Mouse (Mus musculus): ENCODE results near the gene Zmynd8. TPM values are rescaled to one million over a fixed set of nuclear protein-coding genes. Genes with fewer than 3 reads are reported as not detected.

The Zmynd8 gene
- polyA plus RNA-seq, 1 experiment from 2014 or later = 53.6 TPM

- no peak overlapping the region for H3K9ac ChIP-seq (ENCODE audit: low read length)
- ATAC-seq (replicated peaks; ENCODE audit: low FRiP score, low TSS enrichment, low read depth) (no peak), DNase-seq (ENCODE audit: low spot score) (no peak)
- no peaks in the 10 kb centered on the region for H3K9me3 ChIP-seq (ENCODE audit: control insufficient read depth, low read length)
- 84% methylated on average over 8 of the region's 8 CpGs for WGBS
- H3K36me3 ChIP-seq (ENCODE audit: control insufficient read depth, insufficient read depth, low read length) = peaks cover 82% of the 10 kb centered on the region
- H3K4me1 ChIP-seq (replicated peaks; ENCODE audit: control insufficient read depth, insufficient read depth, low read length) = no peaks in the 10 kb centered on the region
- H3K4me2 ChIP-seq (ENCODE audit: low read length) = no peak overlapping the region
- H3K4me3 ChIP-seq (ENCODE audit: low read depth, low read length) = no peak overlapping the region
- H3K27ac ChIP-seq (ENCODE audit: low read depth) = no peak overlapping the region
- H3K27me3 ChIP-seq (replicated peaks; ENCODE audit: control insufficient read depth, insufficient read depth, low read length) = no peaks in the 10 kb centered on the region
Observed at GRCm38 (mm10) chr2:165846787-165847186, 52.0 kb downstream of the Zmynd8 start.

- Histone ChIP-seq H3K36me3 (ENCODE audit: control insufficient read depth, insufficient read depth, low read length) (peaks cover 82% of the 10 kb centered on the region), H3K4me1 (replicated peaks; ENCODE audit: control insufficient read depth, insufficient read depth, low read length) (no peaks in the 10 kb centered on the region), H3K27me3 (replicated peaks; ENCODE audit: control insufficient read depth, insufficient read depth, low read length) (no peaks in the 10 kb centered on the region), H3K4me2 (ENCODE audit: low read length) (no peak overlapping the region), H3K9ac (ENCODE audit: low read length) (no peak overlapping the region), H3K9me3 (ENCODE audit: control insufficient read depth, low read length) (no peaks in the 10 kb centered on the region), H3K4me3 (ENCODE audit: low read depth, low read length) (no peak overlapping the region), H3K27ac (ENCODE audit: low read depth) (no peak overlapping the region)
- DNase-seq (ENCODE audit: low spot score) (no peak), ATAC-seq (replicated peaks; ENCODE audit: low FRiP score, low TSS enrichment, low read depth) (no peak)
- WGBS = 91% methylated on average over 22 of the region's 22 CpGs
Observed at GRCm38 (mm10) chr2:165845490-165845889, 53.3 kb downstream of the Zmynd8 start.

GRCm38 (mm10) chr2:165843350-165843749 is 55.5 kb downstream of the Zmynd8 start:
- Histone ChIP-seq H3K9ac (ENCODE audit: low read length) (no peak overlapping the region), H3K4me1 (replicated peaks; ENCODE audit: control insufficient read depth, insufficient read depth, low read length) (peaks cover 8% of the 10 kb centered on the region), H3K36me3 (ENCODE audit: control insufficient read depth, insufficient read depth, low read length) (peaks cover 93% of the 10 kb centered on the region), H3K4me3 (ENCODE audit: low read depth, low read length) (no peak overlapping the region), H3K9me3 (ENCODE audit: control insufficient read depth, low read length) (no peaks in the 10 kb centered on the region), H3K27ac (ENCODE audit: low read depth) (no peak overlapping the region), H3K27me3 (replicated peaks; ENCODE audit: control insufficient read depth, insufficient read depth, low read length) (no peaks in the 10 kb centered on the region), H3K4me2 (ENCODE audit: low read length) (no peak overlapping the region)
- WGBS = 91% methylated on average over 6 of the region's 6 CpGs
- no peak for DNase-seq (ENCODE audit: low spot score)
- ATAC-seq (replicated peaks; ENCODE audit: low FRiP score, low TSS enrichment, low read depth) = no peak

GRCm38 (mm10) chr2:165842241-165842640 is 56.6 kb downstream of the Zmynd8 start:
- ATAC-seq (replicated peaks; ENCODE audit: low FRiP score, low TSS enrichment, low read depth) (no peak), DNase-seq (ENCODE audit: low spot score) (no peak)
- WGBS = 94% methylated on average over 10 of the region's 10 CpGs
- no peak overlapping the region for H3K9ac ChIP-seq (ENCODE audit: low read length)
- H3K9me3 ChIP-seq (ENCODE audit: control insufficient read depth, low read length) = no peaks in the 10 kb centered on the region
- H3K27ac ChIP-seq (ENCODE audit: low read depth) = no peak overlapping the region
- peaks cover 98% of the 10 kb centered on the region for H3K36me3 ChIP-seq (ENCODE audit: control insufficient read depth, insufficient read depth, low read length)
- no peak overlapping the region for H3K4me2 ChIP-seq (ENCODE audit: low read length)
- peaks cover 8% of the 10 kb centered on the region for H3K4me1 ChIP-seq (replicated peaks; ENCODE audit: control insufficient read depth, insufficient read depth, low read length)
- no peaks in the 10 kb centered on the region for H3K27me3 ChIP-seq (replicated peaks; ENCODE audit: control insufficient read depth, insufficient read depth, low read length)
- no peak overlapping the region for H3K4me3 ChIP-seq (ENCODE audit: low read depth, low read length)

GRCm38 (mm10) chr2:165841805-165842204 is 57.0 kb downstream of the Zmynd8 start:
- DNase-seq (ENCODE audit: low spot score) (no peak), ATAC-seq (replicated peaks; ENCODE audit: low FRiP score, low TSS enrichment, low read depth) (no peak)
- Histone ChIP-seq H3K36me3 (ENCODE audit: control insufficient read depth, insufficient read depth, low read length) (peaks cover 99% of the 10 kb centered on the region), H3K27me3 (replicated peaks; ENCODE audit: control insufficient read depth, insufficient read depth, low read length) (no peaks in the 10 kb centered on the region), H3K4me2 (ENCODE audit: low read length) (no peak overlapping the region), H3K9me3 (ENCODE audit: control insufficient read depth, low read length) (no peaks in the 10 kb centered on the region), H3K27ac (ENCODE audit: low read depth) (no peak overlapping the region), H3K9ac (ENCODE audit: low read length) (no peak overlapping the region), H3K4me3 (ENCODE audit: low read depth, low read length) (no peak overlapping the region), H3K4me1 (replicated peaks; ENCODE audit: control insufficient read depth, insufficient read depth, low read length) (peaks cover 8% of the 10 kb centered on the region)
- 78% methylated on average over 6 of the region's 6 CpGs for WGBS

- Histone ChIP-seq H3K4me3 (ENCODE audit: low read depth, low read length) (no peak overlapping the region), H3K4me2 (ENCODE audit: low read length) (no peak overlapping the region), H3K27me3 (replicated peaks; ENCODE audit: control insufficient read depth, insufficient read depth, low read length) (no peaks in the 10 kb centered on the region), H3K4me1 (replicated peaks; ENCODE audit: control insufficient read depth, insufficient read depth, low read length) (peaks cover 8% of the 10 kb centered on the region), H3K36me3 (ENCODE audit: control insufficient read depth, insufficient read depth, low read length) (peaks cover 98% of the 10 kb centered on the region), H3K9me3 (ENCODE audit: control insufficient read depth, low read length) (no peaks in the 10 kb centered on the region), H3K27ac (ENCODE audit: low read depth) (no peak overlapping the region), H3K9ac (ENCODE audit: low read length) (no peak overlapping the region)
- WGBS = 89% methylated on average over 7 of the region's 7 CpGs
- ATAC-seq (replicated peaks; ENCODE audit: low FRiP score, low TSS enrichment, low read depth) = no peak
- no peak for DNase-seq (ENCODE audit: low spot score)
Observed at GRCm38 (mm10) chr2:165840852-165841251, 58.0 kb downstream of the Zmynd8 start.

GRCm38 (mm10) chr2:165839317-165839652 is 59.5 kb downstream of the Zmynd8 start:
- ATAC-seq (replicated peaks; ENCODE audit: low FRiP score, low TSS enrichment, low read depth) (no peak), DNase-seq (ENCODE audit: low spot score) (no peak)
- Histone ChIP-seq H3K9me3 (ENCODE audit: control insufficient read depth, low read length) (no peaks in the 10 kb centered on the region), H3K27ac (ENCODE audit: low read depth) (no peak overlapping the region), H3K36me3 (ENCODE audit: control insufficient read depth, insufficient read depth, low read length) (peaks cover 98% of the 10 kb centered on the region), H3K4me3 (ENCODE audit: low read depth, low read length) (no peak overlapping the region), H3K9ac (ENCODE audit: low read length) (no peak overlapping the region), H3K4me1 (replicated peaks; ENCODE audit: control insufficient read depth, insufficient read depth, low read length) (peaks cover 8% of the 10 kb centered on the region), H3K4me2 (ENCODE audit: low read length) (no peak overlapping the region), H3K27me3 (replicated peaks; ENCODE audit: control insufficient read depth, insufficient read depth, low read length) (no peaks in the 10 kb centered on the region)
- WGBS = 59% methylated on average over 2 of the region's 2 CpGs

- DNase-seq (ENCODE audit: low spot score) = no peak
Observed at GRCm38 (mm10) chr2:165838606-165839316, 60.1 kb downstream of the Zmynd8 start.

GRCm38 (mm10) chr2:165834601-165835000 is 64.2 kb downstream of the Zmynd8 start:
- H3K27ac ChIP-seq (ENCODE audit: low read depth) = no peak overlapping the region
- H3K9me3 ChIP-seq (ENCODE audit: control insufficient read depth, low read length) = no peaks in the 10 kb centered on the region
- no peaks in the 10 kb centered on the region for H3K27me3 ChIP-seq (replicated peaks; ENCODE audit: control insufficient read depth, insufficient read depth, low read length)
- H3K4me2 ChIP-seq (ENCODE audit: low read length) = no peak overlapping the region
- ATAC-seq (replicated peaks; ENCODE audit: low FRiP score, low TSS enrichment, low read depth) = no peak
- no peak overlapping the region for H3K9ac ChIP-seq (ENCODE audit: low read length)
- no peak overlapping the region for H3K4me3 ChIP-seq (ENCODE audit: low read depth, low read length)
- WGBS = 94% methylated on average over 13 of the region's 13 CpGs
- H3K4me1 ChIP-seq (replicated peaks; ENCODE audit: control insufficient read depth, insufficient read depth, low read length) = peaks cover 6% of the 10 kb centered on the region
- H3K36me3 ChIP-seq (ENCODE audit: control insufficient read depth, insufficient read depth, low read length) = peaks cover 98% of the 10 kb centered on the region
- no peak for DNase-seq (ENCODE audit: low spot score)

More at GRCm38 (mm10) chr2:165838606-165839316, 60.1 kb downstream of the Zmynd8 start:
- Histone ChIP-seq H3K4me2 (ENCODE audit: low read length) (no peak overlapping the region), H3K27ac (ENCODE audit: low read depth) (no peak overlapping the region), H3K9ac (ENCODE audit: low read length) (no peak overlapping the region), H3K4me3 (ENCODE audit: low read depth, low read length) (no peak overlapping the region), H3K4me1 (replicated peaks; ENCODE audit: control insufficient read depth, insufficient read depth, low read length) (peaks cover 8% of the 10 kb centered on the region), H3K36me3 (ENCODE audit: control insufficient read depth, insufficient read depth, low read length) (peaks cover 98% of the 10 kb centered on the region), H3K27me3 (replicated peaks; ENCODE audit: control insufficient read depth, insufficient read depth, low read length) (no peaks in the 10 kb centered on the region), H3K9me3 (ENCODE audit: control insufficient read depth, low read length) (no peaks in the 10 kb centered on the region)
- ATAC-seq (replicated peaks; ENCODE audit: low FRiP score, low TSS enrichment, low read depth) = no peak
- WGBS = 86% methylated on average over 23 of the region's 23 CpGs

All from intestine, embryonic 14.5 days (tissue).